In genomic region chr14:19803623-19804022, GRCm38 (mm10) we compare ENCODE assay signal across 11 mouse cellular contexts. TPM values are rescaled to one million over a fixed set of nuclear protein-coding genes. Genes with fewer than 3 reads are reported as not detected.
DNase-seq lines count a peak whose midpoint lies in the region; ATAC-seq lines count a peak whose summit lies in the region.
"Had no signal": no experiment of that assay in that cellular context is flagged by ENCODE, and none has a peak within 500 bp of the region (broad histone marks: within the 10 kb centered on the region; RNA-seq: fewer than 3 reads in every experiment).

No protein-coding gene starts in this region.

- peak; percentile 31 for DNase-seq in left cerebral cortex, postnatal 4 days
- no peak for DNase-seq in left cerebral cortex, adult 9 months (ENCODE audit: low spot score in 2 of 2)
- DNase-seq in Muller cell, postnatal 12 days (ENCODE audit: inconsistent ontology term): peak; percentile 62
- no peak for DNase-seq in right cerebral cortex, adult 18-20 months
- no peak for DNase-seq in thymus, adult 18-20 months
- DNase-seq: cerebellum, adult 11 months; gastrocnemius, postnatal 14 days; right cerebral cortex, postnatal 4 days; thymus, postnatal 25 days had no signal

- peak; percentile 69 for ATAC-seq in common myeloid progenitor, adult 5-6 weeks (replicated peaks; ENCODE audit: low read depth, poor library complexity, severe bottlenecking)
- ATAC-seq in megakaryocyte-erythroid progenitor cell, adult 5-6 weeks (replicated peaks; ENCODE audit: low FRiP score, low TSS enrichment, poor library complexity, severe bottlenecking): peak; percentile 78

- intact Hi-C loops in left cerebral cortex, postnatal 4 days (cut with DNase I): no loop called here

RNA-seq across cellular contexts. Expression of gene Rtraf, which starts 20.0 kb away (rescaled TPM):
- total RNA-seq in left cerebral cortex, postnatal 4 days (2021): 10 to 100 TPM; 67.1 to 73.1 TPM
- 194 and 230 TPM in 2 replicates for total RNA-seq in common myeloid progenitor, adult 5-6 weeks (2017)
- total RNA-seq in megakaryocyte-erythroid progenitor cell, adult 5-6 weeks (2014; fragmentation: Nextera tagmentation): 140 and 150 TPM in 2 replicates
- 172 and 195 TPM in 2 replicates for total RNA-seq in megakaryocyte-erythroid progenitor cell, adult 5-6 weeks (2017)

RNA-seq across cellular contexts. Expression of gene Nid2, which starts 52.6 kb away (rescaled TPM):
- total RNA-seq in left cerebral cortex, postnatal 4 days (2021): 10 to 100 TPM; 22.7 to 24.8 TPM
- total RNA-seq in common myeloid progenitor, adult 5-6 weeks (2017): 0.82 and 1.2 TPM in 2 replicates
- not detected in 2 replicates for total RNA-seq in megakaryocyte-erythroid progenitor cell, adult 5-6 weeks (2014; fragmentation: Nextera tagmentation)
- total RNA-seq in megakaryocyte-erythroid progenitor cell, adult 5-6 weeks (2017): 0.23 TPM in 1 of 2 replicates, not detected in the other

Comparison
In these comparisons a context has a peak if more than half of its experiments do, and no peak if none do; other contexts are left out.
1. DNase-seq: peak in left cerebral cortex, postnatal 4 days (single experiment) and Muller cell, postnatal 12 days (single experiment); none in left cerebral cortex, adult 9 months (0 of 2), right cerebral cortex, adult 18-20 months (single experiment) and thymus, adult 18-20 months (0 of 2).
2. RNA of gene Nid2, which starts 52.6 kb away (total RNA-seq): 22.7 to 24.8 TPM in left cerebral cortex, postnatal 4 days; 0.82 to 1.2 TPM in common myeloid progenitor, adult 5-6 weeks and 0.23 TPM in megakaryocyte-erythroid progenitor cell, adult 5-6 weeks; every median in the first group is over 10 times any median in the second.